Mouse (Mus musculus): ENCODE measurements around the gene Ddx52.

- TF ChIP-seq CTCF (IDR thresholded peaks at IDR 0.05; ENCODE audit: control insufficient read depth, insufficient read depth, low read length) (no peak), POLR2A (IDR thresholded peaks at IDR 0.05; ENCODE audit: borderline replicate concordance, control insufficient read depth, low read depth, low read length) (no peak)
Measured at GRCm38 (mm10) chr11:83969040-83969439, 27.2 kb downstream of the Ddx52 start.

All from bone marrow, adult 2 months (tissue).